Mouse (Mus musculus): ENCODE results near the gene Csmd2. TPM values are rescaled to one million over a fixed set of nuclear protein-coding genes. Genes with fewer than 3 reads are reported as not detected.

Gene Csmd2
- polyA plus RNA-seq, 2 experiments, result 0.22 to 0.33 TPM

DNA sequence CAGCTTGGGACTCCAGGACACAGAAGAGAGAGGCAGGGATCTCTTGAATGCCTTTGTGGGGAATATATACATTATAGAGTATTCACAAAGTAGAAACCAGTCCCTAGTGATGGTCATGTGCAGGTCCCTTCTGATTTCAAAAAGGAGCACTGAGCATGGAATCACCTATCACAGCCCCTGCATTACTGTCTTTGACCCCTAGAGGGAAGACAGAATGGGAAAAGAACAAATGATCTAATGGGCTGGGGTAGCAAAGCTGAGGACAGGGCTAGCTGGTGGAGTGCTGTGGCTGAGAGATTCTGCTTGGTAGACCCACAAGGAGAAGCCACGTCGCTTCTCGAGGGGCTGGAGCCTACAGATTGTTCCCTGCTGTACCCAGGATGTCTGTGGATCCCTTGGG, 572.7 kb downstream of the Csmd2 start:
- H3K27ac ChIP-seq (replicated peaks; ENCODE audit: low read depth, low read length), result no peak overlapping the region
- no peak overlapping the region for H3K4me3 ChIP-seq (replicated peaks; ENCODE audit: low read length)
- no peaks in the 10 kb centered on the region for H3K36me3 ChIP-seq (ENCODE audit: control insufficient read depth, insufficient read depth, low read length)
- ATAC-seq (ENCODE audit: low FRiP score, low read depth) (no peak), DNase-seq (ENCODE audit: low spot score) (no peak)
- H3K4me1 ChIP-seq (ENCODE audit: control insufficient read depth, insufficient read depth, low read length), result no peaks in the 10 kb centered on the region
- 85% methylated on average over 3 of the region's 3 CpGs for WGBS
- H3K27me3 ChIP-seq (ENCODE audit: control insufficient read depth, insufficient read depth, low read length), result no peaks in the 10 kb centered on the region
- H3K9me3 ChIP-seq (ENCODE audit: control insufficient read depth, low read length), result no peaks in the 10 kb centered on the region
- no peak overlapping the region for H3K9ac ChIP-seq (ENCODE audit: low read depth, low read length, severe bottlenecking)
- TF ChIP-seq POLR2A (IDR thresholded peaks at IDR 0.05; ENCODE audit: borderline replicate concordance, extremely low read depth, insufficient read depth, insufficient read length), result no peak
- no peak overlapping the region for H3K4me2 ChIP-seq (replicated peaks; ENCODE audit: low read depth, low read length, severe bottlenecking)

DNA sequence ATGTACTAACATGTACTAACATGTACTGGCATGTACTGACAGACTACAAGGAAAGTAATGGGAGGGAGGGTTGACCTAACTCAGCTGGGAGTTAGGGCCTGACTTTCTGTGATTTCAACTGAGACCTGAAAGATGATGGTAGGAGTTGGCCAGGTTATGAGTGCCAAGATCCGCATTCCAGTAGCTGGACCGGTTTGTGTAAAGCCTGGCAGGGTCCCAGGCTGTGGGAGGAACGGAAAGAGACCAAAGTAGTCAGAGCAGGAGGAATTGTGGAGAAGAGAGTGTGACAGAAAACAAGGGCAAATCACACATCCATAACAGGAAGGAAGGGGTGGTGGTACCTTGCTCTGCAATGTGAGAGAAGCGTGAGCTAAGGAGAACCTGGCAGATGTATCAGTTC, 588.2 kb downstream of the Csmd2 start:
- H3K36me3 ChIP-seq (ENCODE audit: control insufficient read depth, insufficient read depth, low read length), result peaks cover 16% of the 10 kb centered on the region
- no peak overlapping the region for H3K4me3 ChIP-seq (replicated peaks; ENCODE audit: low read length)
- H3K27me3 ChIP-seq (ENCODE audit: control insufficient read depth, insufficient read depth, low read length), result no peaks in the 10 kb centered on the region
- WGBS, result 86% methylated on average over 4 of the region's 4 CpGs
- ATAC-seq (ENCODE audit: low FRiP score, low read depth) (no peak), DNase-seq (ENCODE audit: low spot score) (no peak)
- H3K9ac ChIP-seq (ENCODE audit: low read depth, low read length, severe bottlenecking), result no peak overlapping the region
- H3K4me2 ChIP-seq (replicated peaks; ENCODE audit: low read depth, low read length, severe bottlenecking), result no peak overlapping the region
- TF ChIP-seq POLR2A (IDR thresholded peaks at IDR 0.05; ENCODE audit: borderline replicate concordance, extremely low read depth, insufficient read depth, insufficient read length), result no peak
- H3K9me3 ChIP-seq (ENCODE audit: control insufficient read depth, low read length), result peaks cover under 1% of the 10 kb centered on the region; the same call in 1 of the 2 replicates
- H3K27ac ChIP-seq (replicated peaks; ENCODE audit: low read depth, low read length), result no peak overlapping the region
- no peaks in the 10 kb centered on the region for H3K4me1 ChIP-seq (ENCODE audit: control insufficient read depth, insufficient read depth, low read length)

DNA sequence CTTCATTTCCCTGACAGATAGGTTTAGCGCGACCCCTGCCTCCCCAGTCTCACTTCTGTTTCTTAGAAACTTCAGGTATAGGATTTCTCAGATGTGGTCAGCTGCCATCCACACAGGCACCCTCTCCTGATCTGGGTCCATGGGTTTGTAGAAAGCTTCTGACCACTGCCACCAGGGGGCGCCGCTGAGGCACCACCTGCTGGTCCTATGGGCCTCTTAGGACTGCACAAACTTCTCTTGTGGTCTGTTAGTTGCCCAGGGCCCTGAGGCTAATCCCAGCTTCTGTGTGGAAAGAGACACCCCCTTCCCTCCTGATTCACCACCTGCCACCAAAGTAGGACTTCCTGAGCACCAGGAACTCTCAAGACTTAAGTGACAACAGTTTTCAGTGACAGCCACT, 591.5 kb downstream of the Csmd2 start:
- TF ChIP-seq POLR2A (IDR thresholded peaks at IDR 0.05; ENCODE audit: borderline replicate concordance, extremely low read depth, insufficient read depth, insufficient read length), result no peak
- WGBS, result 52% methylated on average over 4 of the region's 4 CpGs
- no peak for DNase-seq (ENCODE audit: low spot score)
- no peak overlapping the region for H3K27ac ChIP-seq (replicated peaks; ENCODE audit: low read depth, low read length)
- H3K4me1 ChIP-seq (ENCODE audit: control insufficient read depth, insufficient read depth, low read length), result no peaks in the 10 kb centered on the region
- ATAC-seq (ENCODE audit: low FRiP score, low read depth), result no peak
- H3K27me3 ChIP-seq (ENCODE audit: control insufficient read depth, insufficient read depth, low read length), result no peaks in the 10 kb centered on the region
- peaks cover 32% of the 10 kb centered on the region for H3K9me3 ChIP-seq (ENCODE audit: control insufficient read depth, low read length)
- H3K9ac ChIP-seq (ENCODE audit: low read depth, low read length, severe bottlenecking), result no peak overlapping the region
- H3K4me3 ChIP-seq (replicated peaks; ENCODE audit: low read length), result no peak overlapping the region
- H3K4me2 ChIP-seq (replicated peaks; ENCODE audit: low read depth, low read length, severe bottlenecking), result no peak overlapping the region
- H3K36me3 ChIP-seq (ENCODE audit: control insufficient read depth, insufficient read depth, low read length), result peaks cover 43% of the 10 kb centered on the region

DNA sequence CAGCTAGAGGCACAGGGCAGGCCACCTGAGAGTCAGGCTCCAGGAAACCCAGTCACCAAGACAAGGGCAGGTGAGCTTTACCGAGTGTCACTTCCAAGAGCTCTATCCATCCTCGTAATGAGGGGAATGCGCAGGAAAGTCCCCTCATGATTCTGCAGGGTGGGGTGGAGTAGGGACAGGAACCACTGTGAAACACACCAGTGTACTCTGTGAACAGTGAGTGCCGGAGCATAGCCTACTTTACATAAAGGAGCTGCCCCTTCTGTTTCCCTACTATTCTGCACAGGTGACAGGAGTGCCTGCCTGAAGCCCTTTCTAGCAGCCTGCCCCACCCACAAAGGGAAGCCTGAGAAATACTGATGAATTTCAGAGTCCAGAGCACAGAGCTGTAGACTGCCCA, 605.6 kb downstream of the Csmd2 start:
- WGBS, result 92% methylated on average over 4 of the region's 4 CpGs
- Histone ChIP-seq H3K27me3 (ENCODE audit: control insufficient read depth, insufficient read depth, low read length) (no peaks in the 10 kb centered on the region), H3K4me1 (ENCODE audit: control insufficient read depth, insufficient read depth, low read length) (no peaks in the 10 kb centered on the region), H3K4me3 (replicated peaks; ENCODE audit: low read length) (no peak overlapping the region), H3K27ac (replicated peaks; ENCODE audit: low read depth, low read length) (no peak overlapping the region), H3K9me3 (ENCODE audit: control insufficient read depth, low read length) (no peaks in the 10 kb centered on the region), H3K36me3 (ENCODE audit: control insufficient read depth, insufficient read depth, low read length) (peaks cover 36% of the 10 kb centered on the region), H3K4me2 (replicated peaks; ENCODE audit: low read depth, low read length, severe bottlenecking) (no peak overlapping the region), H3K9ac (ENCODE audit: low read depth, low read length, severe bottlenecking) (no peak overlapping the region)
- no peak for ATAC-seq (ENCODE audit: low FRiP score, low read depth)
- no peak for DNase-seq (ENCODE audit: low spot score)
- TF ChIP-seq POLR2A (IDR thresholded peaks at IDR 0.05; ENCODE audit: borderline replicate concordance, extremely low read depth, insufficient read depth, insufficient read length), result no peak

DNA sequence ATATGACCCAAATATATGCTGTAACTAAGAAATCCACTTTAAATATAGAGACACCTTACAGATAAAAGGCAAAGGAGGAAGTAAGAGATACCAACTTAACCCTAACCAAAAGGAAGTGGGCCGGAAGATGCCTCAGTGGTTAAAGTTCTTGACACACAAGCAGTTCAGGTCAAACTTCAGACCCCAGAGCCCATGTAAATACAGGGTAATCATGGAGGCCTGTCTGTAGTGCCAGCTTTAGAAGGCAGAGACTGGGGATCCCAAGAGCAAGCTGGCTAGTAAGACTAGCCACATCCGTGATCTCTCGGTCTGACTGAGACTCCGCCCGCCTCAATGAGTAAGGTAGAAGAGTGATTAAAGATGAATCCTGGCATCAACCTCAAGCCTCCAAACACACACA, 606.4 kb downstream of the Csmd2 start:
- ATAC-seq (ENCODE audit: low FRiP score, low read depth) (no peak), DNase-seq (ENCODE audit: low spot score) (no peak)
- peaks cover 28% of the 10 kb centered on the region for H3K36me3 ChIP-seq (ENCODE audit: control insufficient read depth, insufficient read depth, low read length)
- no peak overlapping the region for H3K27ac ChIP-seq (replicated peaks; ENCODE audit: low read depth, low read length)
- no peaks in the 10 kb centered on the region for H3K27me3 ChIP-seq (ENCODE audit: control insufficient read depth, insufficient read depth, low read length)
- H3K9me3 ChIP-seq (ENCODE audit: control insufficient read depth, low read length), result no peaks in the 10 kb centered on the region
- no peak overlapping the region for H3K9ac ChIP-seq (ENCODE audit: low read depth, low read length, severe bottlenecking)
- TF ChIP-seq POLR2A (IDR thresholded peaks at IDR 0.05; ENCODE audit: borderline replicate concordance, extremely low read depth, insufficient read depth, insufficient read length), result no peak
- no peak overlapping the region for H3K4me2 ChIP-seq (replicated peaks; ENCODE audit: low read depth, low read length, severe bottlenecking)
- 92% methylated on average over 5 of the region's 5 CpGs for WGBS
- no peak overlapping the region for H3K4me3 ChIP-seq (replicated peaks; ENCODE audit: low read length)
- no peaks in the 10 kb centered on the region for H3K4me1 ChIP-seq (ENCODE audit: control insufficient read depth, insufficient read depth, low read length)

All from limb, embryonic 14.5 days (tissue).